Mouse (Mus musculus) bone marrow, adult 2 months (tissue): ENCODE data around the gene Stk16.

Experiments
- CTCF ChIP-seq: fragments of 200-500 bp; IDR thresholded peaks from 2 replicates; pipeline ENCODE4 v1.5.1; 2011; ENCODE audit warnings: low read length, control low read depth; ENCODE audit not compliant: control insufficient read depth, insufficient read depth
- POLR2A ChIP-seq: fragments of 200-500 bp; IDR thresholded peaks from 2 replicates; pipeline ENCODE4 v1.6.1; 2011; ENCODE audit warnings: low read depth, mild to moderate bottlenecking, control low read depth, low read length, borderline replicate concordance; ENCODE audit not compliant: control insufficient read depth

- no peak for TF ChIP-seq CTCF
- peak; percentile 67; the same call in 1 of the 2 replicates for TF ChIP-seq POLR2A
Observed at GRCm38 (mm10) chr1:75191622-75192402, 18.8 kb upstream of the Stk16 start, which contains the start of the genes Ankzf1 and Atg9a.
